Mouse (Mus musculus): ENCODE measurements around the gene Isca2. TPM values are rescaled to one million over a fixed set of nuclear protein-coding genes. Genes with fewer than 3 reads are reported as not detected.

Gene Isca2
- polyA plus RNA-seq (2014; fragmentation: Illumina TruSeq; extraction: RNeasy Lipid Tissue Mini Kit (QIAGEN cat#74804); ENCODE audit: low read depth, low replicate concordance) = 125 TPM

GRCm38 (mm10) chr12:84772726-84773441, at the start of gene Isca2, which contains the start of gene Npc2:
TSS of gene Isca2 (plus strand) at chr12:84773251.
TSS of gene Npc2 (minus strand) at chr12:84773152.

Other genes with a start within 250 kb of the Isca2 start
- gene Vsx2, start 203.5 kb upstream of the Isca2 start, polyA plus RNA-seq (2014; fragmentation: Illumina TruSeq; extraction: RNeasy Lipid Tissue Mini Kit (QIAGEN cat#74804); ENCODE audit: low read depth, low replicate concordance) = not detected
- gene Abcd4, start 155.8 kb upstream of the Isca2 start, polyA plus RNA-seq (2014; fragmentation: Illumina TruSeq; extraction: RNeasy Lipid Tissue Mini Kit (QIAGEN cat#74804); ENCODE audit: low read depth, low replicate concordance) = 9.7 TPM
- not detected for gene Vrtn, start 132.2 kb upstream of the Isca2 start, polyA plus RNA-seq (2014; fragmentation: Illumina TruSeq; extraction: RNeasy Lipid Tissue Mini Kit (QIAGEN cat#74804); ENCODE audit: low read depth, low replicate concordance)
- gene Syndig1l, start 74.4 kb upstream of the Isca2 start, polyA plus RNA-seq (2014; fragmentation: Illumina TruSeq; extraction: RNeasy Lipid Tissue Mini Kit (QIAGEN cat#74804); ENCODE audit: low read depth, low replicate concordance) = not detected
- gene Npc2, start 99 bp upstream of the Isca2 start, polyA plus RNA-seq (2014; fragmentation: Illumina TruSeq; extraction: RNeasy Lipid Tissue Mini Kit (QIAGEN cat#74804); ENCODE audit: low read depth, low replicate concordance) = 38.0 TPM
- gene Ltbp2, start 103.3 kb downstream of the Isca2 start, polyA plus RNA-seq (2014; fragmentation: Illumina TruSeq; extraction: RNeasy Lipid Tissue Mini Kit (QIAGEN cat#74804); ENCODE audit: low read depth, low replicate concordance) = 3.1 TPM
- 53.0 TPM for gene Fcf1, start 197.6 kb downstream of the Isca2 start, polyA plus RNA-seq (2014; fragmentation: Illumina TruSeq; extraction: RNeasy Lipid Tissue Mini Kit (QIAGEN cat#74804); ENCODE audit: low read depth, low replicate concordance)
- 31.0 TPM for gene Arel1, start 197.6 kb downstream of the Isca2 start, polyA plus RNA-seq (2014; fragmentation: Illumina TruSeq; extraction: RNeasy Lipid Tissue Mini Kit (QIAGEN cat#74804); ENCODE audit: low read depth, low replicate concordance)
- gene Ylpm1, start 223.1 kb downstream of the Isca2 start, polyA plus RNA-seq (2014; fragmentation: Illumina TruSeq; extraction: RNeasy Lipid Tissue Mini Kit (QIAGEN cat#74804); ENCODE audit: low read depth, low replicate concordance) = 23.5 TPM

Measured in heart, adult 10 weeks (tissue).